Mouse (Mus musculus) liver, embryonic 14.5 days (tissue): ENCODE measurements around the gene Mepce. TPM values are rescaled to one million over a fixed set of nuclear protein-coding genes. Genes with fewer than 3 reads are reported as not detected.

Source experiments
- ATAC-seq: fragments of 200-750 bp; cut with Nextera tagmentation; 2 replicates; pipeline ENCODE4 v1.8.0; 2017; ENCODE audit warnings: moderate number of reproducible peaks, mild to moderate bottlenecking, moderate library complexity; ENCODE audit not compliant: insufficient read depth
- DNase-seq, 3 experiments: peaks; one replicate each; pipeline ENCODE4 v3.0.0-alpha.2; 2012 to 2013; ENCODE audit warnings: low read depth in 3 of 3, low spot score in 3 of 3
- H3K27ac ChIP-seq: fragments of 300-500 bp; sonication (generic); 2 replicates; pipeline ENCODE4 v1.5.1; 2014; ENCODE audit warnings: moderate library complexity, mild to moderate bottlenecking, control low read depth, inconsistent platforms
- H3K27me3 ChIP-seq: fragments of 300-500 bp; sonication (generic); 2 replicates; pipeline ENCODE4 v1.6.1; 2014; ENCODE audit warnings: mild to moderate bottlenecking, low read length, moderate library complexity; ENCODE audit not compliant: control insufficient read depth, insufficient read depth
- H3K36me3 ChIP-seq: fragments of 300-500 bp; sonication (generic); replicated peaks from 2 replicates; pipeline ENCODE4 v1.6.1; 2014; ENCODE audit warnings: low read depth; ENCODE audit not compliant: control insufficient read depth, insufficient read depth
- H3K4me1 ChIP-seq, 2 experiments: fragments of 200-500 bp in 1 of 2; fragments of 300-500 bp in 1 of 2; sonication (generic) in 1 of 2; replicated peaks; 2 replicates each; pipeline ENCODE4 v1.6.1; 2012 to 2014; ENCODE audit warnings: antibody characterized with exemption in 1 of 2, inconsistent platforms in 1 of 2, low read length in 1 of 2; ENCODE audit not compliant: control insufficient read depth in 2 of 2, insufficient read depth in 2 of 2
- H3K4me2 ChIP-seq: fragments of 300-500 bp; sonication (generic); 2 replicates; pipeline ENCODE4 v1.6.1; 2014; ENCODE audit warnings: low read depth, mild to moderate bottlenecking, control low read depth, moderate library complexity
- H3K4me3 ChIP-seq, 2 experiments: fragments of 200-500 bp in 1 of 2; fragments of 300-500 bp in 1 of 2; sonication (generic) in 1 of 2; 2 replicates each; pipeline ENCODE4 v1.5.1; 2012 to 2014; ENCODE audit warnings: low read depth in 2 of 2, low read length in 2 of 2, mild to moderate bottlenecking in 2 of 2, control low read depth in 1 of 2, inconsistent platforms in 1 of 2, moderate library complexity in 1 of 2; ENCODE audit not compliant: insufficient read depth in 1 of 2
- H3K9ac ChIP-seq: fragments of 300-500 bp; sonication (generic); replicated peaks from 2 replicates; pipeline ENCODE4 v1.6.1; 2014; ENCODE audit warnings: mild to moderate bottlenecking, control low read depth, moderate library complexity
- H3K9me3 ChIP-seq: fragments of 300-500 bp; sonication (generic); 2 replicates; pipeline ENCODE4 v1.6.1; 2016; ENCODE audit warnings: low read length, mixed read lengths; ENCODE audit not compliant: control insufficient read depth
- CTCF ChIP-seq: IDR thresholded peaks from 2 replicates; pipeline ENCODE4 v1.5.1; 2016; ENCODE audit warnings: antibody characterized with exemption, low read depth, control low read depth
- EP300 ChIP-seq: IDR thresholded peaks from 2 replicates; pipeline ENCODE4 v1.6.1; 2016; ENCODE audit warnings: antibody characterized with exemption, low read depth
- WGBS: fragments of 180-500 bp; shearing (Covaris S2); extraction: QIAGEN DNeasy Blood & Tissue Kit; methylation state at CpG from one replicate; pipeline ENCODE4 v1.1.7; 2014; ENCODE audit not compliant: insufficient replicate concordance; 5-methylcytosine and 5-hydroxymethylcytosine counted together
- polyA plus RNA-seq, 2 experiments: library from polyadenylated mRNA; depleted of rRNA in 1 of 2; stranded (reverse) in 1 of 2; unstranded in 1 of 2; fragments of >200 nt; fragmentation: Nextera tagmentation in 1 of 2; extraction: Ambion mirVana in 1 of 2; gene quantifications; 2 replicates each; pipeline versions ENCODE4 v1.2.1 to v1.2.3; 2012 to 2014

Mepce gene
- polyA plus RNA-seq, 2 experiments = 6.4 to 13.3 TPM

DNA sequence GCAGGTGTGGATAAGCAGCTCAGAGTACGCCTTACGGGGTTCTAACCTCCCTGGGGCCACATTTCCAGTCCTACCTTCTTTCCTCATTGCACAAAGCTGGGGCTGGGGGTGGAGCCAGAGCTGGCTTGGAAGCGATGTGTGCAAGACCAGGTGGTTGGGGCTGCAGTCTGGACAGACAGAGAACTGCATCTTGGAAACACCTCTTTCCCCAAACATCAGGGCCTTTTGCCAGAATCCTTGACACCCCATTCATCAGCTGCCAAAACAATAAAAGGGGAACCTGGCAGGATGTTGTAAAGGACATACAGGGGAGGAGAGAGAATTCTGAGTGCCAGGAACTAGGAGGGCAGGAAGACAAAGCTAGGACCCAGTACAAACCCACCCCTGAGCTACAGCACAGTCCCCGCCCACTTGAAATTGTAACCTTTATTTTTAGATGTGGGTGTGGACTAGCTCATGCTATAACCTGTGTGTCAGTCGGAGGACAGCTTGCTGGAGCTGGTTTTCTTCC is 11.0 kb downstream of the Mepce start:
- Histone ChIP-seq H3K4me2 (peak overlapping the region; percentile 20; the same call in 1 of the 2 replicates), H3K27ac (no peak overlapping the region; the same call in 1 of the 2 replicates), H3K9ac (0 out of 2 replicates have a peak overlapping the region, but pooled peaks have one; percentile 43), H3K9me3 (no peaks in the 10 kb centered on the region), H3K4me1 (peaks cover 19 to 33% of the 10 kb centered on the region in 2 experiments), H3K27me3 (no peaks in the 10 kb centered on the region), H3K4me3 (no peak overlapping the region), H3K36me3 (peaks cover 14% of the 10 kb centered on the region)
- DNase-seq (no peak), ATAC-seq (peak; percentile 6; the same call in 1 of the 2 replicates)
- 13% methylated on average over 5 of the region's 5 CpGs for WGBS
- TF ChIP-seq CTCF = no peak
- no peak for TF ChIP-seq EP300

DNA sequence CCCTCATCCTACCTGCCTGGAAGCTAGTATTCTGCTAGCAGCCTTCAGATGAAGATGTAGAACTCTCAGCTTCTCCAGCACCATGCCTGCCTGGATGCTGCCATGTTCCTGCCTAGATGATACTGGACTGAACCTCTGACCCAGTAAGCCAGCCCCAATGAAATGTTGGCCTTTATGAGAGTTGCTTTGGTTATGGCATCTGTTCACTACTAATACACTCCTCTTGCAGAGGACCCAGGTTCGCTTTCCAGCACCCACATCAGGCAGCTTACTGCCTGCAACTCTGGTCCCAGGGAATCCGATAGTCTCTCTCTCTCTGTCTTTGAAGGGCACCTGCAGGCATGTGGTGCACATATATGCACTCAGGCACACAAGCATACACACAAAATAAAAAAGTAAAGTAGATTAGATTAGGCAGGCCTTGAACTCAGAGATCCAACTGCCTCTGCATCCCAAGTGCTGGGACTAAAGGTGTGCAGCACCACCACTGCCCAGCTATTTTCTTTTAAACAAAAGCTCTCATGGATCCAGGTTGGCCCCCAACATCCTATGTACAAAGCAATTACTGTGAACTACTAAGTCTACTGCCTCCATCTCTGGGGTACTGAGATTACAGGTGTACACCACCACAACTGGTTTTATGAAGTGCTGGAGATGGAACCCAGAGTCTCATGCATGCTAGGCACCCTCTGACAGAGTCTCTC is 11.7 kb downstream of the Mepce start:
- H3K9me3 ChIP-seq = no peaks in the 10 kb centered on the region
- 0 out of 2 replicates have a peak overlapping the region, but pooled peaks have one; percentile 2 for H3K9ac ChIP-seq
- no peak for ATAC-seq
- no peak for DNase-seq
- no peaks in the 10 kb centered on the region for H3K27me3 ChIP-seq
- no peak overlapping the region for H3K4me2 ChIP-seq
- no peak overlapping the region for H3K4me3 ChIP-seq
- TF ChIP-seq CTCF = no peak
- TF ChIP-seq EP300 = no peak
- WGBS = 79% methylated on average over 2 of the region's 2 CpGs
- H3K27ac ChIP-seq = no peak overlapping the region
- H3K36me3 ChIP-seq = peaks cover 7% of the 10 kb centered on the region
- peaks cover 19 to 33% of the 10 kb centered on the region in 2 experiments for H3K4me1 ChIP-seq

DNA sequence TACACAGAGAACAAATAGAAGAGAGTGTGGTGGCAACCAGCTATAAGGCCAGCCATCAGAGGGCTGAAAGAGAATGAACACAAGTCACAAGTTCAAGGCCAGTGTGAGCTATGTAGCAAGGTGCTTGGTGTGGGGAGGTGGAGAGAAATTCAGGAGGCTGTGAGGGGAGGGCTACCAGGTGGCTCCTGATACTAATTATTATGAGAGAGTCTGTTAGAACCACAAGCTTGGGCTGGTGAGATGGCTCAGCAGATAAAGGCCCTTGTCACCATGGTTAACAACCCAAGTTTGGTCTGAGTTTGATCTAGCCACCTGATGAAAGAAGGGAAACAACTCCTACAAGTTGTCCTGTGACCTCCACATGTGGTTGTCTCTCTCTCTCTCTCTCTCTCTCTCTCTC is 14.7 kb downstream of the Mepce start:
- ATAC-seq = peak; percentile 16; the same call in 1 of the 2 replicates
- no peaks in the 10 kb centered on the region for H3K27me3 ChIP-seq
- no peak for DNase-seq
- H3K27ac ChIP-seq = no peak overlapping the region
- no peak overlapping the region for H3K4me2 ChIP-seq
- H3K9me3 ChIP-seq = no peaks in the 10 kb centered on the region
- no peak overlapping the region for H3K4me3 ChIP-seq
- H3K4me1 ChIP-seq = peaks cover 9 to 22% of the 10 kb centered on the region in 2 experiments
- no peak for TF ChIP-seq CTCF
- no peak for TF ChIP-seq EP300
- no peaks in the 10 kb centered on the region for H3K36me3 ChIP-seq
- no peak overlapping the region for H3K9ac ChIP-seq

DNA sequence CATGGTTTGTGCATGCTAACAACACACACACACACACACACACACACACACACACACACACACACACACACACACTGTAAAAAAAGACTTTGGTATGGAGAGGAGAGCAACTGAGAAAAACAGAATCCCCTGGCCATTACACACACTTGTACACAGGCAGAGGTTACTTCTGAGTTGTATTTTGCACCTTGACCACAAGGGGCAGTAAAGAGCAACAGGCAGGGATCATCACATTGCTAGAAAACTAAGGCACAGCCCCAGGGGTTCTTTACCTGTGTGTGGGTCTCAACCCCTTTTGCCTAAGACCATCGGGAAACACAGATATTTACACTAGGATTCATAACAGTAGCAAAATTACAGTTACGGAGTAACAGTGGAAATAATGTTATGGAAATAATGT is 16.7 kb downstream of the Mepce start:
- H3K4me3 ChIP-seq = no peak overlapping the region
- no peak overlapping the region for H3K9ac ChIP-seq
- TF ChIP-seq EP300 (no peak), CTCF (peak; percentile 94)
- no peak overlapping the region for H3K4me2 ChIP-seq
- H3K27me3 ChIP-seq = no peaks in the 10 kb centered on the region
- DNase-seq (no peak), ATAC-seq (peak; percentile 50; the same call in 1 of the 2 replicates)
- H3K27ac ChIP-seq = no peak overlapping the region
- no peaks in the 10 kb centered on the region for H3K36me3 ChIP-seq
- H3K4me1 ChIP-seq = peaks cover 0 to 9% of the 10 kb centered on the region in 2 experiments; a peak in 2 of 4 replicates
- 16% methylated on average over 2 of the region's 2 CpGs for WGBS
- no peaks in the 10 kb centered on the region for H3K9me3 ChIP-seq

DNA sequence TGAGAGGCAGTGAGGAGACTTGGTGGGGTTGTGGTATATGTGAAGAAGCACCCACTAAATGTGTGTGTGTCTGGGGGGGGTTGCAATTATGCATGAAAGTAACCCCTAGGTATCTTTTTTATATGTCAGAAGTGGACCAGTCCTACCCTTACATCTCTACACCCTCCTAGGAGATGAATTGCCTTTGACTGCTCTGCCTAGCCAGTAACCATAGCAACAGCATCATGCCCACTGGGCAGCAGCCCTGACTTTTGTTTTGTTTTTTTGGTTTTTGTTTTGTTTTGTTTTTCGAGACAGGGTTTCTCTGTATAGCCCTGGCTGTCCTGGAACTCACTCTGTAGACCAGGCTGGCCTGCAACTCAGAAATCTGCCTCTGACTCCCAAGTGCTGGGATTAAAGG is 19.0 kb downstream of the Mepce start:
- H3K4me2 ChIP-seq = no peak overlapping the region
- H3K9me3 ChIP-seq = no peaks in the 10 kb centered on the region
- H3K4me3 ChIP-seq = no peak overlapping the region
- H3K9ac ChIP-seq = no peak overlapping the region
- no peaks in the 10 kb centered on the region for H3K36me3 ChIP-seq
- H3K4me1 ChIP-seq = peaks cover 0 to 9% of the 10 kb centered on the region in 2 experiments; a peak in 2 of 4 replicates
- no peak for ATAC-seq
- WGBS = 50% methylated on average over 1 of the region's 1 CpGs
- no peaks in the 10 kb centered on the region for H3K27me3 ChIP-seq
- no peak for DNase-seq
- TF ChIP-seq EP300 = no peak
- no peak overlapping the region for H3K27ac ChIP-seq
